Mouse (Mus musculus): ENCODE results near the gene Slc27a5.

Slc27a5 gene

GRCm38 (mm10) chr7:12998053-12998452, at the start of gene Slc27a5:
Gene Slc27a5, minus strand, starts transcription at chr7:12998192.
- no peak for DNase-seq

- peak; percentile 87 for DNase-seq
Measured at GRCm38 (mm10) chr7:13046084-13046483, 48.1 kb upstream of the Slc27a5 start.

- no peak for DNase-seq
Measured at GRCm38 (mm10) chr7:13044254-13044625, 46.2 kb upstream of the Slc27a5 start.

- DNase-seq = peak; percentile 62
Measured at GRCm38 (mm10) chr7:13043445-13044253, 45.7 kb upstream of the Slc27a5 start.

GRCm38 (mm10) chr7:13043120-13043444, 45.1 kb upstream of the Slc27a5 start:
- no peak for DNase-seq

- DNase-seq = no peak
Measured at GRCm38 (mm10) chr7:13042511-13042910, 44.5 kb upstream of the Slc27a5 start.

GRCm38 (mm10) chr7:13041256-13041655, 43.3 kb upstream of the Slc27a5 start:
- no peak for DNase-seq

- no peak for DNase-seq
Measured at GRCm38 (mm10) chr7:13039181-13039580, 41.2 kb upstream of the Slc27a5 start.

- DNase-seq = peak; percentile 40
Measured at GRCm38 (mm10) chr7:13038621-13039169, 40.7 kb upstream of the Slc27a5 start.

GRCm38 (mm10) chr7:13037901-13038555, 40.0 kb upstream of the Slc27a5 start, which contains the start of gene Ube2m:
Gene Ube2m, minus strand, starts transcription at chr7:13038275.
- peak; percentile 99 for DNase-seq

- DNase-seq = no peak
Measured at GRCm38 (mm10) chr7:13037366-13037765, 39.4 kb upstream of the Slc27a5 start.

- no peak for DNase-seq
Measured at GRCm38 (mm10) chr7:13036806-13037205, 38.8 kb upstream of the Slc27a5 start.

- no peak for DNase-seq
Measured at GRCm38 (mm10) chr7:13035211-13035855, 37.3 kb upstream of the Slc27a5 start.

- peak; percentile 98 for DNase-seq
Measured at GRCm38 (mm10) chr7:13034148-13034977, 36.4 kb upstream of the Slc27a5 start, which contains the start of gene Chmp2a. Gene Chmp2a, minus strand, starts transcription at chr7:13034807.

GRCm38 (mm10) chr7:13033451-13034147, 35.6 kb upstream of the Slc27a5 start:
- no peak for DNase-seq

- DNase-seq = no peak
Measured at GRCm38 (mm10) chr7:13032541-13032940, 34.5 kb upstream of the Slc27a5 start.

GRCm38 (mm10) chr7:13031983-13032382, 34.0 kb upstream of the Slc27a5 start:
- DNase-seq = no peak

- no peak for DNase-seq
Measured at GRCm38 (mm10) chr7:13031069-13031468, 33.1 kb upstream of the Slc27a5 start.

GRCm38 (mm10) chr7:13028986-13029385, 31.0 kb upstream of the Slc27a5 start:
- no peak for DNase-seq

GRCm38 (mm10) chr7:13025511-13026112, 27.6 kb upstream of the Slc27a5 start:
- DNase-seq = no peak

GRCm38 (mm10) chr7:13024805-13025204, 26.8 kb upstream of the Slc27a5 start:
- peak; percentile 86 for DNase-seq

All from retina, postnatal 1 day (tissue).